Mouse (Mus musculus) ES-Bruce4 (cell line): ENCODE results near the gene Hmx3.

Source experiments
- CTCF ChIP-seq: IDR thresholded peaks from one replicate; pipeline ENCODE4 v1.8.1; 2011; ENCODE audit warnings: low read depth, low read length
- POLR2A ChIP-seq: IDR thresholded peaks from one replicate; pipeline ENCODE4 v1.8.1; 2011; ENCODE audit warnings: low read length; ENCODE audit not compliant: insufficient read depth

GRCm38 (mm10) chr7:131547481-131547880, 4.8 kb downstream of the Hmx3 start:
- TF ChIP-seq CTCF (no peak), POLR2A (no peak)
